Mouse (Mus musculus) MEL-GATA-1-ER (cell line): ENCODE measurements around the gene Plcb1.
"Not testable (repeated sequence)": the region's sequence is repeated elsewhere in the genome, so short reads cannot be mapped to it uniquely, and the experiment has no call there.

Source experiments
- DNase-seq: peaks from one replicate; pipeline ENCODE4 v3.0.0-alpha.2; 2012; ENCODE audit warnings: low read depth; ENCODE audit errors: extremely low read depth

Plcb1 gene

GRCm38 (mm10) chr2:135305736-135306471 lies 520.0 kb downstream of the Plcb1 start:
- DNase-seq: no peak

DNA sequence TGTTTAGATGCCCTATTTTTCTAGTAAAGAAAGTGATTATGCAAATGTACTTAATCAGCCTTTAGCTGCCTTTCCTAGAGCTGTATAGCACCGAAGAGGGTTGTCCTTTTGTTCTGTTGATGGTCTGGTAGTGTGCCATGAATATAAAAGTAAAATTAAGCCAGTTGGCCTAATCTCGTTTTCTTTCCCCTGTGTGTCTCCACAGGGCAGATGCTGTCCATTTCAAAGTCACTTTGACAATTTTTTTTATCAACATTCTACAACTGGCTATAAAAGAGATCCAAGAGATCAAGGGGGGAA lies 520.6 kb downstream of the Plcb1 start:
- DNase-seq: no peak

DNA sequence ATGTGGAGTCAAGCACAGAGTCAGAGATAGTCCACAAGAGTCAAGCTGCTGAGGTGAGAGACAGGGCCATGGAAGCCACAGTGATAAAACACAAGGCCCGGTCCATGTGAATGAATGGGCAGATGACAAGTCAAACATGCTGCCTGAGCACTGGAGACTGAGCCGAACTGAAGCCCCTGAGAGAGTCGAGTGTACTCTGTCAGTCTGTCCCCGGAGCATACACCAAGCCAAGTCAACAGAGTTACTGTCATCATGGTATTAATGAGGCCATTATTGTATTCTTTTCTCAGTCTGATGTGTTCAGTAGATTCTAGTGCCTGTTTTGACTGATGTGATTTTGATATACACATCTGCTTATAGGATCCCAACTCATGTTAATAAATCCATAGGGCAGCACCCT lies 521.9 kb downstream of the Plcb1 start:
- no peak for DNase-seq

- no peak for DNase-seq
Observed at GRCm38 (mm10) chr2:135315980-135316379, 530.1 kb downstream of the Plcb1 start.

GRCm38 (mm10) chr2:135318136-135318535 lies 532.3 kb downstream of the Plcb1 start:
- DNase-seq: no peak

- DNase-seq: no peak
Observed at GRCm38 (mm10) chr2:135323276-135323954, 537.5 kb downstream of the Plcb1 start.

DNA sequence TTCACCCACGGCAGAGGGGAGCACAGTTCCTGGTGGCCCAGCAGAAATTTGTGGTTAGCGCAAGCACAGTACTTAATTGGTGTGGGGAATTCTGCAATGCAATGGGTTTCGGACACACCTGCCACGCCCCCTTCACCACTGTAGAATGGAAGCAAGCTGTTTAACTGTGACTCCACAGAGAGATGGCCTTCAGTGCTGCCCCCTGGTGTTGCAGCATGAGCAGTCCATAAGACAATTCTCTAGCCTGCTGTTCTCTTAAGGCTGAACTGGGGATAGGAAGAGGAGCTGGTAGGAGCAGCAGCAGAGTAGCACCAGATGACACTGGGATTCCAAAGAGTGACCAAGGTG lies 538.1 kb downstream of the Plcb1 start:
- DNase-seq: no peak

DNA sequence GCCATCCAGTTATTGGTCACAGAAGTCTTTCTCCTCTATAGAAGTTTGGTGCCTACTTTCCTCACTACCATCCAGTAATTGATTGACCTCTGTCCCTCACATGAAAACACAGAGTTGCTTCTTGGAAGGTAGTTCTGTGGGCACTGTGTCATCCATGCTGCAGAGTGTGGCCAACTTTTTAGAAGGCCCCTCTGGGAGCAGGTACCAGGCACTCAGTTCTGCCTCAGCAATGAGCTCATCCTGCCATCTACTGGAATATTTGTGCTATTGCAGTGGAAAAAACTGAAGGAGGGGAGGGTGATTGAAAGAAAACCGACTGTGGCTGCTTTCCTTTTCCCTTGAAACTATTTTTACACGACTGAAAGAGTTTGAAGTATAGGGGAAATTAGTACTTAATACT lies 542.9 kb downstream of the Plcb1 start:
- peak; percentile 6 for DNase-seq

GRCm38 (mm10) chr2:135329782-135330545 lies 544.1 kb downstream of the Plcb1 start:
- peak; percentile 13 for DNase-seq

DNA sequence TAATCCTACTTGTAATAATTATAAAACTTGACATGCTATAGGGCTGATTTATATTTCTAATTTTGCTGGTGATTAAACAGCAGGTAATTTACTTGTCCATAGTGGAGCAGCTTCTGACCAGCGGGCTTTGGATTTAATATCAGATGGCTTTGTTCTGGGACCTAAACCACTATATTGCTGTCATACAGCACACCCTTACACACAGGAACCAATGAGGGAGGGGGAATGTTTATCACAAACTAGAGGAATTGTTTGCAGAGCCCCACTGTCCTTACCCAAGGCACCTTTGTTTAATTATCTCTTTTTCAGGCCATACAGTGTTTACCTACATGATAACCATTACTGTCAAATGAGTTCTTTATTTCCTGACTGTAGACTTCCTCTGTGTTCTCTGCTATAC lies 546.0 kb downstream of the Plcb1 start:
- DNase-seq: no peak

DNA sequence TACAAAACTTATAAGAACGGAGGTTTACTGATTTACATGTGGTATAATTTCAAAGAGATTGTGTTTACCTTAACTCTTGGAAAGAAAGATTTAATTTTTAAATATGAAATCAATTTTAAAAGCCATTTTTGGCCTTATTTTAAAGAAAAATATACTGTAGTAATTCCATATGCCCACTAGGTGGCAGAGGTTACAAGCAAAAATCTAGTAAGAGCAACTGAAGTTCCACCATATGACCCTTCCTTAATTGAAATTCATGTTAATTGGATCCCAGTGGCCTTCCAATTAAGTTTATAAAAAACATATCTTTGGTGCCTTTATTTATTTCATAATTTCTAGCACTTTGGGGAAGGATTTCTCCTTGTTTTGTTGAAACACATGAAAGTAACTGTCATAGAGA lies 570.4 kb downstream of the Plcb1 start:
- peak; percentile 6 for DNase-seq

DNA sequence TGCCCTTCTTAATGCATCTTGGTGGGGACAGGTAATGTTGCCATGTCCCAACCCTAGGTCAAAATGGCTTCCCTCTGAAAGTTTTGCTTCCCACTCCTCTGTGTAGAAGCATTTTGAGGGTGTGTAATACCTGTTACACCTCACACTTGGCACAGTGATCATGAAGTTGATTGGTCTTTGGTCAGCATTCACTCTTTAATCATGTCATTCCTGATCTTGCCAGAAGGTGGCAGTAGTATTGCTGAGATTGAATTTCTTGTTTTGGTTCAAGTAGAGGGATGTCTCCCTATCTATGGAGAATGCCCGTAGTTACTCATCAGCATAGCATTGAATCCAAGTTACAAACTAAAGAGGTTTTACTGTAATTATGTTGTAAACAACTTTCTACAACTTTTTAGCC lies 575.9 kb downstream of the Plcb1 start:
- no peak for DNase-seq

DNA sequence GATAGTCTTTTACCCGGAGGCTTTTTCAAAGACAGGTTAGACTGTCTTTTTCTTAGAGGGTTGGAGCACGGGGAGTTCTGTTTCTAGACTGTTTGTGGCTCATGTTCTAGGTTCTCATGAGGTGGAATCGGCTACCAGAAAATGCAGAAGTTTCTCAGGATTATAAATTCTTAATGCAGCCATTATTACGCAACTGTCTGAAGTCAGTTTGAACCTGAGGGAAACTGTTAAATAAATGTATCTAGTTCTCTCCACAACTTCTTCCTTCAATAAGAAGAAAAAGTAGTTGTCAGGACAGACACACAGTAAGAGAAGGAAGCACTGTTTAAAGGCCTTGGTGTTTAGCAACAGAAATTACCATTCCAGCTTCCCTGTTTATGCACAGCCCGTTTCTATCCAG lies 577.1 kb downstream of the Plcb1 start:
- DNase-seq: no peak

GRCm38 (mm10) chr2:135370259-135370835 lies 584.5 kb downstream of the Plcb1 start:
- DNase-seq: no peak

- not testable (repeated sequence) for DNase-seq
Observed at GRCm38 (mm10) chr2:135380796-135381195, 594.9 kb downstream of the Plcb1 start.

DNA sequence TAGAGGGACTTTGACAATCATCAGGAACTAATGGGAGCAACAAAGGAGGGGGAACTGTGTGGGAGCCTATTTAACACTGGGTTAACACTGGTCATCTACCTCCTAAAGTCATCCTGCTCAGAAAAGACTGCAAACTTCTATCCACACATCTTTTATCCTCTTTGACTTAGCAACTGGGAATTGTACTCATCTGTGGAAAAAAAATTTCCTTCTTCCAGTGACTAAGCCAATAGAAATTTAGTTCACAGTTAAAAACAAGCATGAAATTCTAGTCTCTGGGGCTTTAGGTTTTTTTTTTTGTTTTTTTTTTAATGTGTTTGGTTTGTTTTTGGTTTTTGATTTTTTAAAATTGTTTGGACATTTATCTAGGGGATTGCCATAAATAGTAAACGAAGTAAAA lies 595.5 kb downstream of the Plcb1 start:
- DNase-seq: no peak

DNA sequence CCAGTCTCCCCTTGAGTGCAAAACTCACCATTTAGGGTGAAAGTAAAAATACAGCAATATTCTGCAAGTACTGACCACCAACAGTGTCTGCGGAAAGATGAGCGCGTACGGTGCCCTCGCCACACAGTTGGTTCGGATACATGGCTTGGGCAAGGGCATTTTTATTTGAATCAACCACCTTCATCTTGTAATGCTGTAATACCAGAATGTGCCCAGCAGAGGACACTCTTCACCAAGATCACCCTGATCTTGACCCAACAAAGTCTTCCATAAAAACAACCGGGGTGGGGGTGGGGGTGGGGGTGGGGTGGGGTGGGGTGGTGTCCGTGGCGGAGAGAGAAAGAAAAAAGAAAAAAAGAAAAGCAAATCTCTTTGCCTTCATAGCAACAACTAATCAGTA lies 602.1 kb downstream of the Plcb1 start:
- DNase-seq: no peak

DNA sequence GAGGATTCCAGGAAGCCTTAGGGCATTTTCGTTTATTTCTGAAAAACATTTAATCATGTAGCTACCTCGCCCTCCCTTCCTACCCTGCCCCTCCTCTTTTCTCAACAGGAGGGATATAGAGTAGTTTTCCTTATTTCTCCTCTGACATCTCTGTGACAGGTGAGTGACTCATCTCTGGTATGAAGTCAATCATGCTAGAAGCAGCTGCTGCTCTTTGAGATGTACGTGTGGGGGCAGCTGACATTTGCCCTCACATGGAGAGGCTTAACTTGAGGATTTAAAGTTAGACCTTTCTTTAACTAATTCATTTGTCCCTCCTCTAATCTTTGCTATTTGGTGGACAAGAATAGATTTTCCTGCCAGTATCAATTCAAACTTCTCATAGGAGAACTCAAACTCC lies 608.8 kb downstream of the Plcb1 start:
- no peak for DNase-seq

GRCm38 (mm10) chr2:135396375-135396774 lies 610.5 kb downstream of the Plcb1 start:
- DNase-seq: no peak

GRCm38 (mm10) chr2:135397970-135398369 lies 612.1 kb downstream of the Plcb1 start:
- DNase-seq: no peak

DNA sequence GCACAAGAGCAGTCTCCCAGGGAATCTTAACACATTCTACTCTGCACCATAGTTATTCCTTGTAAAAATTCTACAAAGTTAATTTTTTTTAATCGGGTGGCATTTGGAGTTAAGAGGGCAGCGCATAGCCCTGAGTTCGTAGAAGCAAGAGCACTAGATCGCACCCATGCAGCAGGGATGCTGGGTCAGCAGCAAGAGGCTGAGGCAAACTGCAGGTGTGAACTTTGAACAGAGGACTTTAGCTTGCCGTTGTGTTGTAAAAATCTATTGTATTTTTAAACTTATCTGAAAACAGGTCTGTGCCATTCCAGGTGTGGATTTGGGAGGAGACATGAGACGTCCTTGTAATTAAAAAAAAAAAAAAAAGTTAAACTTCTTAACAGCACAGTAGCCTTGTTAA lies 613.9 kb downstream of the Plcb1 start:
- DNase-seq: no peak

DNA sequence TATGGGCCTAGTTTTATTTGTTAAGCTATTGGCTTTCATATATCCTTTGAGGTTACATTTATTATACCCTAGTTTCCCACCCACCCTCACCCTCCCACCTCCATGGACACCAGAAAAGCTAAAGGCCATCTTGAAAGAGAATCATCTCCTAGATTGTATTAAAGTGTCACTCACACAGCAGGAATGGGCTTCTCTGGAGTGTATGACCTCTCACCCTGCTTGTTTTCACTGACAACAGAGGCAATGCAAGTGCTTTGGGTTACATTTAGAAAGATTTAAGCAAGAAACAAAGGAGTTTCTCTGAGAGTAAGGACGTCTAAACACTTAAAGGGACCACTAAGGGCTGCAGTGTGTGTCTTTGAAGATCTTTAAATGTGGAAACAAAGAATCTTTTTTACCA lies 617.0 kb downstream of the Plcb1 start:
- DNase-seq: no peak
